Mouse (Mus musculus) kidney, adult 2 months (tissue): ENCODE results near the gene Ifi35.
"Not testable (repeated sequence)": the region's sequence is repeated elsewhere in the genome, so short reads cannot be mapped to it uniquely, and the experiment has no call there.

ENCODE experiments used
- CTCF ChIP-seq: fragments of 200-500 bp; conservative IDR thresholded peaks from 2 replicates; pipeline ENCODE4 v1.5.1; 2011; ENCODE audit warnings: low read depth, mild to moderate bottlenecking, control low read depth, low read length, moderate library complexity, mixed read lengths; ENCODE audit not compliant: insufficient read depth, insufficient read length
- POLR2A ChIP-seq: fragments of 200-500 bp; IDR thresholded peaks from one replicate; pipeline ENCODE4 v1.6.1; 2011; ENCODE audit warnings: low read depth, low read length, control low read depth

GRCm38 (mm10) chr11:101466552-101466950 lies 18.3 kb downstream of the Ifi35 start:
- TF ChIP-seq CTCF, POLR2A: not testable (repeated sequence)
